Comparison of ENCODE assay signal across 8 mouse cellular contexts in genomic region chr14:54463959-54464292, GRCm38 (mm10). TPM values are rescaled to one million over a fixed set of nuclear protein-coding genes. Genes with fewer than 3 reads are reported as not detected.
DNase-seq lines count a peak whose midpoint lies in the region; ATAC-seq lines count a peak whose summit lies in the region.

Gene Lrp10, plus strand, starts transcription at chr14:54464137.

- peak; percentile 73 for ATAC-seq in inflammation-experienced regulatory T-cells, adult 6 months

- peaks cover 36% of the 10 kb centered on the region for H3K36me3 ChIP-seq in megakaryocyte, embryonic 14.5 days (replicated peaks; ENCODE audit: low read length)

- no peaks in the 10 kb centered on the region for H3K9me3 ChIP-seq in megakaryocyte, embryonic 14.5 days

- H3K4me3 ChIP-seq in megakaryocyte, embryonic 14.5 days (replicated peaks): peak within 1 kb of the TSS; percentile 99

- peak; percentile 75 for DNase-seq in adipocyte (ENCODE audit: low spot score)
- peak; percentile 96 for DNase-seq in embryo, embryonic 10 days (ENCODE audit: low spot score)
- DNase-seq in gastrocnemius, postnatal 14 days: peak; percentile 90
- DNase-seq in left cerebral cortex, adult 9 months (ENCODE audit: low spot score in 2 of 2): peak; percentile 27 to 82
- peak; percentile 78 to 83 for DNase-seq in right cerebral cortex, adult 2 months (ENCODE audit: low spot score in 2 of 2)
- DNase-seq in urinary bladder, postnatal 14 days (ENCODE audit: low spot score): peak; percentile 91

- intact Hi-C loops in gastrocnemius, postnatal 14 days (cut with DNase I; ENCODE audit: low total_unique reads): no loop called here

- H3K27me3 ChIP-seq in megakaryocyte, embryonic 14.5 days (replicated peaks): no peaks in the 10 kb centered on the region

- H3K4me1 ChIP-seq in megakaryocyte, embryonic 14.5 days: peaks cover 40% of the 10 kb centered on the region

RNA-seq across cellular contexts. Expression of gene Lrp10, which starts in this region (rescaled TPM):
- 10 to 100 TPM; 33.5 to 37.2 TPM for total RNA-seq in gastrocnemius, postnatal 14 days (2021)
- polyA plus RNA-seq in inflammation-experienced regulatory T-cells, adult 6 months (2017; shearing (Covaris generic)): 10 to 100 TPM; 52.5 to 66.4 (median 63.3) TPM
- 312 and 469 TPM in 2 replicates for polyA plus RNA-seq in megakaryocyte, embryonic 14.5 days (2012; ENCODE audit: insufficient read depth, low replicate concordance)

Comparison
In these comparisons a context has a peak if more than half of its experiments do, and no peak if none do; other contexts are left out.
1. Peak in every context shown above with its lines: DNase-seq, ATAC-seq and H3K4me3 ChIP-seq.